Mouse (Mus musculus) hindbrain, postnatal 0 days (tissue): Measurements from ENCODE around the gene Olfr6. TPM values are rescaled to one million over a fixed set of nuclear protein-coding genes. Genes with fewer than 3 reads are reported as not detected.
A peak's percentile ranks its signal among the peaks of the same experiment; 100 is the strongest.
"Not testable (repeated sequence)": the region's sequence is repeated elsewhere in the genome, so short reads cannot be mapped to it uniquely, and the experiment has no call there.

Experiments
- ATAC-seq: fragments of 200-750 bp; cut with Nextera tagmentation; 2 replicates; pipeline ENCODE4 v1.8.0; 2017; ENCODE audit warnings: mild to moderate bottlenecking, moderate TSS enrichment, moderate library complexity
- DNase-seq: peaks from one replicate; pipeline ENCODE4 v3.0.0-alpha.2; 2015; ENCODE audit warnings: low spot score
- H3K27ac ChIP-seq: fragments of 300-500 bp; sonication (generic); 2 replicates; pipeline ENCODE4 v1.5.1; 2014; ENCODE audit warnings: mild to moderate bottlenecking
- H3K27me3 ChIP-seq: fragments of 300-500 bp; sonication (generic); 2 replicates; pipeline ENCODE4 v1.6.1; 2014; ENCODE audit warnings: low read length, mixed read lengths; ENCODE audit not compliant: insufficient read depth
- H3K36me3 ChIP-seq: fragments of 300-500 bp; sonication (generic); 2 replicates; pipeline ENCODE4 v1.6.1; 2014; ENCODE audit warnings: low read length, mixed read lengths; ENCODE audit not compliant: insufficient read depth
- H3K4me1 ChIP-seq: fragments of 300-500 bp; sonication (generic); 2 replicates; pipeline ENCODE4 v1.6.1; 2014; ENCODE audit warnings: antibody characterized with exemption, low read length, mixed read lengths; ENCODE audit not compliant: insufficient read depth
- H3K4me2 ChIP-seq: fragments of 300-500 bp; sonication (generic); 2 replicates; pipeline ENCODE4 v1.6.1; 2014; ENCODE audit warnings: low read depth, mild to moderate bottlenecking, low read length, moderate library complexity, mixed read lengths
- H3K4me3 ChIP-seq: fragments of 300-500 bp; sonication (generic); 2 replicates; pipeline ENCODE4 v1.5.1; 2014; ENCODE audit warnings: low read length
- H3K9ac ChIP-seq: fragments of 300-500 bp; sonication (generic); replicated peaks from 2 replicates; pipeline ENCODE4 v1.6.1; 2014; ENCODE audit warnings: mild to moderate bottlenecking, low read length, moderate library complexity, mixed read lengths
- H3K9me3 ChIP-seq: fragments of 300-500 bp; sonication (generic); 2 replicates; pipeline ENCODE4 v1.6.1; 2016; ENCODE audit warnings: low read length, mixed read lengths
- CTCF ChIP-seq: IDR thresholded peaks from 2 replicates; pipeline ENCODE4 v1.5.1; 2016; ENCODE audit warnings: antibody characterized with exemption, control low read depth, low read depth
- WGBS: fragments of 180-500 bp; shearing (Covaris S2); extraction: QIAGEN DNeasy Blood & Tissue Kit; methylation state at CpG from one replicate; pipeline ENCODE4 v1.1.7; 2014; 5-methylcytosine and 5-hydroxymethylcytosine counted together
- polyA plus RNA-seq: library from polyadenylated mRNA; unstranded; fragments of >200 nt; fragmentation: Nextera tagmentation; extraction: Ambion mirVana; gene quantifications from 2 replicates; pipeline ENCODE4 v1.2.1, GENCODE M21; 2015
- total RNA-seq: library from RNA; depleted of rRNA; stranded (reverse); fragments of >200 nt; gene quantifications from 2 replicates; pipeline ENCODE4 v1.2.3, GENCODE M21; 2014; rRNA removed

Gene Olfr6
- total RNA-seq, result not detected in 2 replicates
- not detected in 2 replicates for polyA plus RNA-seq

GRCm38 (mm10) chr7:106963837-106964236 is at the start of gene Olfr6:
TSS of gene Olfr6 (minus strand) at chr7:106963937.
- no peaks in the 10 kb centered on the region for H3K4me1 ChIP-seq
- 95% methylated on average over 1 of the region's 1 CpGs for WGBS
- H3K9me3 ChIP-seq, result no peaks in the 10 kb centered on the region
- H3K36me3 ChIP-seq, result no peaks in the 10 kb centered on the region
- no peaks in the 10 kb centered on the region for H3K27me3 ChIP-seq
- no peak within 1 kb of the TSS for H3K4me2 ChIP-seq
- DNase-seq, result no peak
- H3K9ac ChIP-seq, result no peak within 1 kb of the TSS
- H3K27ac ChIP-seq, result no peak within 1 kb of the TSS
- ATAC-seq, result no peak
- no peak within 1 kb of the TSS for H3K4me3 ChIP-seq
- TF ChIP-seq CTCF, result no peak

- no peak for TF ChIP-seq CTCF
- WGBS, result 58% methylated on average over 1 of the region's 1 CpGs
- ATAC-seq (no peak), DNase-seq (no peak)
- no peak within 1 kb of the TSS for H3K9ac ChIP-seq
- no peaks in the 10 kb centered on the region for H3K36me3 ChIP-seq
- no peak within 1 kb of the TSS for H3K4me2 ChIP-seq
- no peak within 1 kb of the TSS for H3K27ac ChIP-seq
- H3K4me3 ChIP-seq, result no peak within 1 kb of the TSS
- H3K27me3 ChIP-seq, result no peaks in the 10 kb centered on the region
- H3K9me3 ChIP-seq, result no peaks in the 10 kb centered on the region
- H3K4me1 ChIP-seq, result no peaks in the 10 kb centered on the region
Observed at GRCm38 (mm10) chr7:107005972-107006371, 42.2 kb upstream of the Olfr6 start, which contains the start of gene Olfr2. TSS of gene Olfr2 (minus strand) at chr7:107006072.

- H3K4me2 ChIP-seq, result no peak overlapping the region
Observed at GRCm38 (mm10) chr7:107004169-107004568, 40.4 kb upstream of the Olfr6 start.

GRCm38 (mm10) chr7:107000798-107001197 is 37.1 kb upstream of the Olfr6 start:
- TF ChIP-seq CTCF, result no peak
- no peak for ATAC-seq
- H3K36me3 ChIP-seq, result no peaks in the 10 kb centered on the region
- DNase-seq, result no peak
- 84% methylated on average over 7 of the region's 7 CpGs for WGBS
- no peak overlapping the region for H3K27ac ChIP-seq
- H3K27me3 ChIP-seq, result no peaks in the 10 kb centered on the region
- H3K9me3 ChIP-seq, result no peaks in the 10 kb centered on the region
- H3K4me1 ChIP-seq, result no peaks in the 10 kb centered on the region
- H3K9ac ChIP-seq, result no peak overlapping the region
- no peak overlapping the region for H3K4me2 ChIP-seq
- no peak overlapping the region for H3K4me3 ChIP-seq

More at GRCm38 (mm10) chr7:107004169-107004568, 40.4 kb upstream of the Olfr6 start:
- no peak overlapping the region for H3K4me3 ChIP-seq
- H3K36me3 ChIP-seq, result no peaks in the 10 kb centered on the region
- H3K4me1 ChIP-seq, result no peaks in the 10 kb centered on the region
- H3K27ac ChIP-seq, result no peak overlapping the region
- ATAC-seq (no peak), DNase-seq (no peak)
- 63% methylated on average over 3 of the region's 3 CpGs for WGBS
- no peak for TF ChIP-seq CTCF
- H3K9ac ChIP-seq, result no peak overlapping the region
- no peaks in the 10 kb centered on the region for H3K27me3 ChIP-seq
- H3K9me3 ChIP-seq, result no peaks in the 10 kb centered on the region

GRCm38 (mm10) chr7:106985236-106985635 is 21.5 kb upstream of the Olfr6 start:
- H3K4me3 ChIP-seq, result no peak overlapping the region
- no peaks in the 10 kb centered on the region for H3K36me3 ChIP-seq
- H3K4me1 ChIP-seq, result no peaks in the 10 kb centered on the region
- TF ChIP-seq CTCF, result no peak
- WGBS, result 89% methylated on average over 3 of the region's 3 CpGs
- no peak overlapping the region for H3K27ac ChIP-seq
- ATAC-seq, result no peak
- no peak overlapping the region for H3K9ac ChIP-seq
- DNase-seq, result no peak
- no peak overlapping the region for H3K4me2 ChIP-seq
- H3K27me3 ChIP-seq, result no peaks in the 10 kb centered on the region
- H3K9me3 ChIP-seq, result no peaks in the 10 kb centered on the region

GRCm38 (mm10) chr7:106975353-106975752 is 11.6 kb upstream of the Olfr6 start, which contains the start of gene Olfr711:
TSS of gene Olfr711 (minus strand) at chr7:106975453.
- ATAC-seq (no peak), DNase-seq (no peak)
- H3K4me2 ChIP-seq, result no peak within 1 kb of the TSS
- H3K4me3 ChIP-seq, result no peak within 1 kb of the TSS
- H3K27me3 ChIP-seq, result no peaks in the 10 kb centered on the region
- H3K4me1 ChIP-seq, result no peaks in the 10 kb centered on the region
- no peaks in the 10 kb centered on the region for H3K36me3 ChIP-seq
- H3K27ac ChIP-seq, result no peak within 1 kb of the TSS
- H3K9me3 ChIP-seq, result no peaks in the 10 kb centered on the region
- no peak for TF ChIP-seq CTCF
- no peak within 1 kb of the TSS for H3K9ac ChIP-seq
- WGBS, result 68% methylated on average over 1 of the region's 1 CpGs

GRCm38 (mm10) chr7:106967503-106967902 is 3.8 kb upstream of the Olfr6 start:
- H3K27ac ChIP-seq, H3K27me3 ChIP-seq, DNase-seq, H3K9ac ChIP-seq, ATAC-seq, H3K4me1 ChIP-seq, H3K4me2 ChIP-seq, H3K4me3 ChIP-seq, H3K36me3 ChIP-seq, H3K9me3 ChIP-seq: not testable (repeated sequence)
- peak; percentile 23; the same call in 1 of the 2 replicates for TF ChIP-seq CTCF
